ENCODE assay signal across 10 mouse cellular contexts in genomic region chr4:47218828-47219227, GRCm38 (mm10).
"Had no signal": no experiment of that assay in that cellular context is flagged by ENCODE, and none has a peak within 500 bp of the region (broad histone marks: within the 10 kb centered on the region; RNA-seq: fewer than 3 reads in every experiment).

No protein-coding gene starts in this region.

- H3K36me3 ChIP-seq: limb, embryonic 12.5 days; midbrain, embryonic 13.5 days had no signal

- H3K9ac ChIP-seq: limb, embryonic 12.5 days; liver, embryonic 14.5 days; midbrain, embryonic 13.5 days had no signal

- H3K27me3 ChIP-seq: limb, embryonic 12.5 days; midbrain, embryonic 13.5 days had no signal

- DNase-seq: kidney, postnatal 10 days; kidney, postnatal 4 days; lung, adult 18-20 months; right cerebral cortex, postnatal 14 days; thymus, postnatal 4 days had no signal

- H3K4me1 ChIP-seq: limb, embryonic 12.5 days; midbrain, embryonic 13.5 days had no signal

- H3K27ac ChIP-seq: layer of hippocampus, adult 2 months; limb, embryonic 12.5 days; liver, embryonic 14.5 days; midbrain, embryonic 13.5 days; stomach, postnatal 0 days had no signal

- H3K4me3 ChIP-seq: layer of hippocampus, adult 2 months; limb, embryonic 12.5 days; midbrain, embryonic 13.5 days had no signal

- ATAC-seq: midbrain, embryonic 13.5 days had no signal
